Mouse (Mus musculus): ENCODE results near the gene Gm49630. TPM values are rescaled to one million over a fixed set of nuclear protein-coding genes. Genes with fewer than 3 reads are reported as not detected.
"Not testable (repeated sequence)": the region's sequence is repeated elsewhere in the genome, so short reads cannot be mapped to it uniquely, and the experiment has no call there.

Gm49630 gene
- polyA plus RNA-seq, 1 experiment from 2014 or later, result not detected

DNA sequence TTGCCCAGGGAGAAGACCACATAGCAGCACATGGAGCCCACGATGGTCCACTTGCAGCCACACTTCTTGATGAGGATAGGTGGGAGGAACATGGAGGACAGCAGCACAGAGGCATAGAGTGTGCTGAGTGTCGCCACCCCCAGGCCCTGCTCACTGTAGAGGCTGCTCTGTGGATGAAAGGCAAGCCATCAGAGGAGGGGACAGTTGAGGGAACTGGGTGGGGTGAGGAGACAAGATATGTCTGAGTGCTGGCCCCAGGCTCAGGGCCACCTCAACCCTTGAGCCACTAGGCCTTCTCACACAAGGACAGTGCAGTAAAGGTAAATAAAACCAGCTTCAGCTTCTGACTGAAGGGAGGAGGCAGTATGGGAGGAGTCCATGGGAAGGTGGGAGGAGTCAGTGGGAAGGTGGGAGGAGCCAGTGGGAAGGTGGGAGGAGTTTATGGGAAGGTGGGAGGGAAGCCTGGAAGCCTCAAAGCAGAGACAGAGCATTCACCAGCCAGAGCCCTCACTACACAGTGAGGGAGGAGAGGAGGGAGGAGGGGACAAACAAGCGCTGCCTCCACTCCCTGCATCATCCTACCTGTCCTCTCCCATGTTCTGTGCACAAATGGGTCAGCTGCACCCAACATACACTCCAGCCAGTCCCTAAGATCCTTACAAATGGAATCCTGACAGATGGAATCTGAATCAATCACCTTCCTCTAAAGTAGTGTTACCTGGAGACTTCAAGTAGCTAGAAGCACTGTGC lies 5.3 kb upstream of the Gm49630 start:
- H3K27ac ChIP-seq (ENCODE audit: low read depth, low read length); H3K4me1 ChIP-seq (ENCODE audit: control insufficient read depth, insufficient read depth, low read depth, low read length); H3K4me2 ChIP-seq (ENCODE audit: low read length); H3K9me3 ChIP-seq (ENCODE audit: control insufficient read depth, low read length); H3K4me3 ChIP-seq (ENCODE audit: low read length); H3K9ac ChIP-seq (ENCODE audit: low read depth, low read length); H3K27me3 ChIP-seq (replicated peaks; ENCODE audit: control insufficient read depth, insufficient read depth, low read length); H3K36me3 ChIP-seq (ENCODE audit: control insufficient read depth, insufficient read depth, low read length): not testable (repeated sequence)
- ATAC-seq, result peak; percentile 50; the same call in 1 of the 2 replicates
- WGBS, result no CpG with 5 or more reads among the region's 3 CpGs

- H3K36me3 ChIP-seq (ENCODE audit: control insufficient read depth, insufficient read depth, low read length); H3K4me3 ChIP-seq (ENCODE audit: low read length); H3K27me3 ChIP-seq (replicated peaks; ENCODE audit: control insufficient read depth, insufficient read depth, low read length); H3K4me1 ChIP-seq (ENCODE audit: control insufficient read depth, insufficient read depth, low read depth, low read length); H3K9me3 ChIP-seq (ENCODE audit: control insufficient read depth, low read length); H3K27ac ChIP-seq (ENCODE audit: low read depth, low read length); H3K9ac ChIP-seq (ENCODE audit: low read depth, low read length); ATAC-seq; H3K4me2 ChIP-seq (ENCODE audit: low read length): not testable (repeated sequence)
- WGBS, result 71% methylated on average over 4 of the region's 6 CpGs
Measured at GRCm38 (mm10) chr17:7369401-7369800, 2.4 kb downstream of the Gm49630 start.

GRCm38 (mm10) chr17:7366676-7367374 lies 5.0 kb downstream of the Gm49630 start:
- H3K27me3 ChIP-seq (replicated peaks; ENCODE audit: control insufficient read depth, insufficient read depth, low read length); H3K36me3 ChIP-seq (ENCODE audit: control insufficient read depth, insufficient read depth, low read length); H3K4me3 ChIP-seq (ENCODE audit: low read length); H3K27ac ChIP-seq (ENCODE audit: low read depth, low read length); H3K9me3 ChIP-seq (ENCODE audit: control insufficient read depth, low read length); H3K9ac ChIP-seq (ENCODE audit: low read depth, low read length); H3K4me2 ChIP-seq (ENCODE audit: low read length); H3K4me1 ChIP-seq (ENCODE audit: control insufficient read depth, insufficient read depth, low read depth, low read length): not testable (repeated sequence)
- ATAC-seq, result peak; percentile 92
- WGBS, result 12% methylated on average over 5 of the region's 7 CpGs

DNA sequence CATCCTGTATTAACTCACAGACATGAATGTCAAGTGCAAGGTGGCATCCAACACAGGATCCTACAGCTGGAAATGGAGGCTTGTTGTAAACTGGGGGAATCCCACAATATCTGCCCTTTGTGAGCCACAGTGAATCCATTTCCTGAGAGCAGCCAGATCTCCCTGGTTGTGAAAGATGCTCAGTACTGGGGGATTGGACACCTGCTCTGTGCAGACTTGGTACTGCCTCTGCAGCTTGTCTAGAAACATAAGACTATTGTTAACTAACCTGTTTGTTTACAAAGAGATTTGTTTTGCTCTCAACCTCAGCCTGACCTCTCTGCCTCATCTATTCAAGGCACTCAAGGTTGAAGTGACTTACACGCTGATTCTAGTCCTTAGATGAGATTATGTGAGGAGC lies 5.5 kb downstream of the Gm49630 start:
- not testable (repeated sequence) for H3K36me3 ChIP-seq (ENCODE audit: control insufficient read depth, insufficient read depth, low read length); H3K27me3 ChIP-seq (replicated peaks; ENCODE audit: control insufficient read depth, insufficient read depth, low read length); H3K4me1 ChIP-seq (ENCODE audit: control insufficient read depth, insufficient read depth, low read depth, low read length); H3K27ac ChIP-seq (ENCODE audit: low read depth, low read length); H3K9ac ChIP-seq (ENCODE audit: low read depth, low read length); H3K4me2 ChIP-seq (ENCODE audit: low read length); H3K9me3 ChIP-seq (ENCODE audit: control insufficient read depth, low read length); H3K4me3 ChIP-seq (ENCODE audit: low read length)
- no CpG with 5 or more reads among the region's 1 CpGs for WGBS
- ATAC-seq, result peak; percentile 9

DNA sequence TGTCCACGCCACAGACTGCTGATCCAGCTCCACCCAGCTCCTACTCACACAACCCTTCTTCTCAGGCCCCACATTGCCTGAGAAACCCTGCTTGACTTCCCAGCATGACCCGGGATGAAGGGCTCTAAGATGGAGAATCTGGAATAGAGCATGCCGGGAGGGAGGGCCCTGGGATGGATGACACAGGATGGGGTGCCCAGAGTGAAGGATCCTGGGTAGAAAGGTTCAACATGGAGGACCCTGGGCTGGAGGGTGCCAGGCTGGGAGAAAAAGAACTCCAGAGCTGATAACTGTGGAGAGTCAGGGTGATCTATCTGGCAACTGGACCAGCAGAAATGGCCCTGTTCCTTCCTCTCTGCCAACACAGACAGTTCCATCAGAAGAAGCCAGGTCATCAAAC lies 6.2 kb downstream of the Gm49630 start:
- H3K9ac ChIP-seq (ENCODE audit: low read depth, low read length); H3K4me1 ChIP-seq (ENCODE audit: control insufficient read depth, insufficient read depth, low read depth, low read length); H3K27me3 ChIP-seq (replicated peaks; ENCODE audit: control insufficient read depth, insufficient read depth, low read length); H3K36me3 ChIP-seq (ENCODE audit: control insufficient read depth, insufficient read depth, low read length); ATAC-seq; H3K4me2 ChIP-seq (ENCODE audit: low read length); H3K27ac ChIP-seq (ENCODE audit: low read depth, low read length); H3K4me3 ChIP-seq (ENCODE audit: low read length); H3K9me3 ChIP-seq (ENCODE audit: control insufficient read depth, low read length): not testable (repeated sequence)
- no CpG with 5 or more reads among the region's 3 CpGs for WGBS

DNA sequence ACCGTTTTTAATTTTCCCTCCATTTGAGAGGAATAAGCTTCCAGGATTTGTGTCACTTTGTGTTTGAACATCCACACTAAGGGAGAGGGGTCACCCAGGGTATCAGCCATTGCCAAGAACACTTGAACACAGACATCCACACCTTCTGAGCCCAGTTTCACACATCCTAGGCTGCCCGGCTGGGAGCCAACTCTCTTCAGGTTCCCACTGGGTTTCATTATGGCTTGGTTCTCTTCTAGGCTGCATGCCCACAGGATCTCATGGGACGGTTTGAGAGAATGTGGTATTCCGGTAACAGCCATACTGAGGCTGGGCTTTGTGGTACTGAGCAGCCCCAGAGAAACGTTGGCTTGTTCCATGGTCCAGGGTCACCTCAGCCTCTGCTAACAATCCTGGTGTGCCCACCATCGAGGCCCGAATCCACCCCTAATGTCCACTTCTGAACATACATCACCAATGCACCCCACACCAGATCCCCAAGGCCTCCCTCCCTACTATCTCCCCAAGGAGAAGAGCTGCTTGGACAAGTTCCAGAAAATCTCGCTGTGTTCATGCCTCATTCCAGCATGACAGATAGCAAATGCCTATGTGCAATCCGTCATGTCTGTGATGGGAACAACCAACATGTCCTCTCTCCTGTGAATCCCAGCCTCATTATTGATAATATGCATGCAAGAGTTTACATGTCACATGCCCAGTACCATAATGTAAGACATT lies 10.9 kb downstream of the Gm49630 start:
- not testable (repeated sequence) for H3K4me2 ChIP-seq (ENCODE audit: low read length); H3K36me3 ChIP-seq (ENCODE audit: control insufficient read depth, insufficient read depth, low read length); H3K27ac ChIP-seq (ENCODE audit: low read depth, low read length); H3K9ac ChIP-seq (ENCODE audit: low read depth, low read length); H3K4me1 ChIP-seq (ENCODE audit: control insufficient read depth, insufficient read depth, low read depth, low read length); H3K4me3 ChIP-seq (ENCODE audit: low read length); H3K9me3 ChIP-seq (ENCODE audit: control insufficient read depth, low read length); H3K27me3 ChIP-seq (replicated peaks; ENCODE audit: control insufficient read depth, insufficient read depth, low read length)
- peak; percentile 30; the same call in 1 of the 2 replicates for ATAC-seq
- 72% methylated on average over 9 of the region's 9 CpGs for WGBS

DNA sequence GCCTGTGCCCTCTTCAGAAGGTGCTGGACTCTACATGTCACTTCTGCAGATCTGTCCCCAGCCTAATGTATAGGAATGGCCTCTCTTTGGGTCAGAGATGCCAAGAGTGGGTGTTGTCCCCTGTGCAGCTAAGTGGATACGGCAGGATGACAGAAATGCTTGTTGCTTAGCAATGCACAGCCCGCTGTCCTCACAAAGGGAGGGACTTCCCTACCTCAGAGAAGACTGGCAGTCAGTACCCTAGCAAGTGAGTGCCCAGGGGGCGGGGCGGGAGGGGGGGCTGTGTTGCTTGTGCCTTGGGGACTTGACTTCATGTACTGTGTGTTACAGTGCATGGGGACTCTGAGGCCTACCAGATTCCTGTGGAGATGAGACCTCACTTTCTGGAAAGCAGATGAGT lies 12.0 kb downstream of the Gm49630 start:
- not testable (repeated sequence) for H3K4me2 ChIP-seq (ENCODE audit: low read length)
- ATAC-seq, result peak; percentile 54; the same call in 1 of the 2 replicates
- WGBS, result 56% methylated on average over 4 of the region's 4 CpGs

DNA sequence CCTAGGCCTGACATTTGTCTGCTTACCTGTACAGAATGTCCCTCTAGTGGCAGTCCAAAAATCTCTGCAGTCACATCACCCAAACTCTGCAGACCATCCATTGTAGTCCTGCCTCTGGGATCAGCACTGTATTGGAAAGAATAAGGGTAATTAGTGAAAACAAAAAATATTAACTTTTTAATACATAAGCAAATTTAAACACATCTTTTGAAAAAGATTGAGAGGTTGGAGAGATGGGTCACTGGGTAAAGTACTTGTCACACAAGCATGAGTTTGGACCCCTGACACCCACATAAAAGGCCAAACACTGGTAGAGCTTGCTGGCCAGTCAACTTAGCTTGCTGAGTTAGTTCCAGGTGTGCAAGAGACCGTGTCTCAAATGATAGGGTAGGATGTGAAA lies 19.2 kb downstream of the Gm49630 start, which contains the start of gene Ttll2:
TSS of gene Ttll2 (minus strand) at position 101 of the 400 bp plus-strand sequence.
- not testable (repeated sequence) for H3K36me3 ChIP-seq (ENCODE audit: control insufficient read depth, insufficient read depth, low read length); H3K4me3 ChIP-seq (ENCODE audit: low read length); H3K4me2 ChIP-seq (ENCODE audit: low read length); H3K27me3 ChIP-seq (replicated peaks; ENCODE audit: control insufficient read depth, insufficient read depth, low read length); H3K9me3 ChIP-seq (ENCODE audit: control insufficient read depth, low read length); H3K4me1 ChIP-seq (ENCODE audit: control insufficient read depth, insufficient read depth, low read depth, low read length); H3K9ac ChIP-seq (ENCODE audit: low read depth, low read length); H3K27ac ChIP-seq (ENCODE audit: low read depth, low read length); ATAC-seq
- WGBS, result 75% methylated on average over 1 of the region's 1 CpGs

More for the DNA sequence above, 12.0 kb downstream of the Gm49630 start:
- H3K27me3 ChIP-seq (replicated peaks; ENCODE audit: control insufficient read depth, insufficient read depth, low read length); H3K4me1 ChIP-seq (ENCODE audit: control insufficient read depth, insufficient read depth, low read depth, low read length); H3K36me3 ChIP-seq (ENCODE audit: control insufficient read depth, insufficient read depth, low read length); H3K9me3 ChIP-seq (ENCODE audit: control insufficient read depth, low read length); H3K9ac ChIP-seq (ENCODE audit: low read depth, low read length); H3K27ac ChIP-seq (ENCODE audit: low read depth, low read length); H3K4me3 ChIP-seq (ENCODE audit: low read length): not testable (repeated sequence)

DNA sequence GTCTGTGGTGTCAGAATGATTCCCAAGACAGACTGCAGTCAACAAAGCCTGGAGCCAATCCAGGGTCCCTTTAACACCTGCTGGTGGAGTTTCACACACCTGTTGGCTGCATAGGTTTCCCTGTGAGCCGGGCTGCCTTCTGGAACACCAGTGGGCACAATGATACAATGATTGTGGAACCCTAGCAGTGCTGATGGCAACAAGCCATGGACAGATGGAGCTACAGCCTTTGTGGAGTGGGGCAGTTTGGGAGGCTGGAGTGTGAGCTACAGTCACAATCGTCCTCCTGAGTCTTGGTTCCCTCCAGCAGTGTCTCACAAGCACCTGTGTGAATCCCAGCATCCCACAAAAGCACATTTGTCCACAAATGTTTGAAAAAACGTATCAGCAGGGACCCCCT lies 23.0 kb downstream of the Gm49630 start:
- WGBS, result 56% methylated on average over 1 of the region's 3 CpGs
- not testable (repeated sequence) for H3K36me3 ChIP-seq (ENCODE audit: control insufficient read depth, insufficient read depth, low read length); H3K27ac ChIP-seq (ENCODE audit: low read depth, low read length); H3K4me3 ChIP-seq (ENCODE audit: low read length); H3K4me2 ChIP-seq (ENCODE audit: low read length); H3K4me1 ChIP-seq (ENCODE audit: control insufficient read depth, insufficient read depth, low read depth, low read length); H3K9me3 ChIP-seq (ENCODE audit: control insufficient read depth, low read length); H3K27me3 ChIP-seq (replicated peaks; ENCODE audit: control insufficient read depth, insufficient read depth, low read length); H3K9ac ChIP-seq (ENCODE audit: low read depth, low read length)
- 0 out of 2 replicates have a peak, but pooled peaks have one; percentile 34 for ATAC-seq

Measured in hindbrain, embryonic 16.5 days (tissue).